Mouse (Mus musculus) kidney, embryonic 16.5 days (tissue): Measurements from ENCODE around the gene Neto2. TPM values are rescaled to one million over a fixed set of nuclear protein-coding genes. Genes with fewer than 3 reads are reported as not detected.
"Not testable (repeated sequence)": the region's sequence is repeated elsewhere in the genome, so short reads cannot be mapped to it uniquely, and the experiment has no call there.

Source experiments
- ATAC-seq: fragments of 200-750 bp; cut with Nextera tagmentation; 2 replicates; pipeline ENCODE4 v1.8.0; 2017; ENCODE audit warnings: moderate TSS enrichment; ENCODE audit not compliant: low FRiP score, low TSS enrichment
- H3K27ac ChIP-seq: fragments of 300-500 bp; sonication (generic); 2 replicates; pipeline ENCODE4 v1.5.1; 2014; ENCODE audit warnings: low read length
- H3K27me3 ChIP-seq: fragments of 300-500 bp; sonication (generic); 2 replicates; pipeline ENCODE4 v1.6.1; 2014; ENCODE audit warnings: low read length, control low read depth, mixed read lengths; ENCODE audit not compliant: insufficient read depth
- H3K36me3 ChIP-seq: fragments of 300-500 bp; sonication (generic); 2 replicates; pipeline ENCODE4 v1.6.1; 2014; ENCODE audit warnings: low read length, control low read depth, mixed read lengths; ENCODE audit not compliant: insufficient read depth
- H3K4me1 ChIP-seq: fragments of 300-500 bp; sonication (generic); 2 replicates; pipeline ENCODE4 v1.6.1; 2014; ENCODE audit warnings: low read length, control low read depth, mixed read lengths; ENCODE audit not compliant: insufficient read depth
- H3K4me2 ChIP-seq: fragments of 300-500 bp; sonication (generic); replicated peaks from 2 replicates; pipeline ENCODE4 v1.6.1; 2014; ENCODE audit warnings: low read depth, low read length
- H3K4me3 ChIP-seq: fragments of 300-500 bp; sonication (generic); 2 replicates; pipeline ENCODE4 v1.5.1; 2014; ENCODE audit warnings: mild to moderate bottlenecking, low read length
- H3K9ac ChIP-seq: fragments of 300-500 bp; sonication (generic); replicated peaks from 2 replicates; pipeline ENCODE4 v1.6.1; 2014; ENCODE audit warnings: low read length
- H3K9me3 ChIP-seq: fragments of 300-500 bp; sonication (generic); 2 replicates; pipeline ENCODE4 v1.6.1; 2016; ENCODE audit warnings: low read length, control low read depth
- WGBS: fragments of 180-500 bp; shearing (Covaris S2); extraction: QIAGEN DNeasy Blood & Tissue Kit; methylation state at CpG from one replicate; pipeline ENCODE4 v1.1.7; 2014; 5-methylcytosine and 5-hydroxymethylcytosine counted together
- polyA plus RNA-seq: library from polyadenylated mRNA; unstranded; fragments of >200 nt; fragmentation: Nextera tagmentation; extraction: Ambion mirVana; gene quantifications from 2 replicates; pipeline ENCODE4 v1.2.1, GENCODE M21; 2015

The Neto2 gene
- polyA plus RNA-seq, 1 experiment from 2014 or later = 15.7 TPM

DNA sequence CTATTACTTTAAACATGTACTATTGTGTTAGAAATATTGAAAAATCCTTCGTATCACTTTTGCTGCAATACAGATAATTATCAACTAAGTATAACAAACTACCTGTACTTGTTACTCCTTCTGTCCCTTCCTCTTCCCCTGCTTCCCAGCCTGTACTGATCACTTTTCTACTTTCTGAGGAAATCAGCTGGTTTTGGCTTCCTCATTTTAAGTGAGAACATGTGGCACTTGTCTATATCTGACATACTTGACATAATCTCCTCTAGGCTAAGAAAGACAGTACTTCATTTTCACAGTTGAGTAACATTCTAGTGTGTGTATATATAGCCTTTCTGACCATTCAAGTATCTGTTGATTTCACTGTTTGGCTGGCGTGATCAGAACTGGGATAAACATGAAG, 49.5 kb downstream of the Neto2 start:
- Histone ChIP-seq H3K4me1 (no peaks in the 10 kb centered on the region), H3K9ac (no peak overlapping the region), H3K27ac (no peak overlapping the region), H3K4me2 (no peak overlapping the region), H3K9me3 (no peaks in the 10 kb centered on the region), H3K27me3 (no peaks in the 10 kb centered on the region), H3K4me3 (no peak overlapping the region), H3K36me3 (no peaks in the 10 kb centered on the region)
- ATAC-seq = no peak
- WGBS = 84% methylated on average over 2 of the region's 2 CpGs

DNA sequence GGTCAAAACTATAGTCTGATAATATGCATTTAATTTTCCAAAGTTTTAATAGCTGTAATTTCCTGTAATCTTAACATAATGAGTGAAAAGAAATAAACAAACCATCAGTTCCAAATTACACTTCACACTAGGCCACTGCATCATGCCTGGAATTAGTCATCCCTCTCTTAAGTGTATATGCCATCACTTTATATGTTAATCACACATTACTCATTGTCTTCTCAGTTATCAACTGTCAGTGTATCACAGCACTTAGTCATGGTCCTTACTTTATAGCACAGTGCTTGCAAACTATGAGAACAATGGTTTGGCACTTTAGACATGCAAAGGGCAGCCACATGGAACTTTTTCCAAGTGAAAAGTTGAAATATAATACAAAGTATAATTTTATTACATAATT, 52.2 kb downstream of the Neto2 start:
- H3K4me1 ChIP-seq = no peaks in the 10 kb centered on the region
- H3K27me3 ChIP-seq = no peaks in the 10 kb centered on the region
- H3K9me3 ChIP-seq = no peaks in the 10 kb centered on the region
- no peak overlapping the region for H3K27ac ChIP-seq
- peaks cover 4% of the 10 kb centered on the region; the same call in 1 of the 2 replicates for H3K36me3 ChIP-seq
- no peak overlapping the region for H3K4me3 ChIP-seq
- H3K9ac ChIP-seq = no peak overlapping the region
- no peak for ATAC-seq
- no peak overlapping the region for H3K4me2 ChIP-seq

DNA sequence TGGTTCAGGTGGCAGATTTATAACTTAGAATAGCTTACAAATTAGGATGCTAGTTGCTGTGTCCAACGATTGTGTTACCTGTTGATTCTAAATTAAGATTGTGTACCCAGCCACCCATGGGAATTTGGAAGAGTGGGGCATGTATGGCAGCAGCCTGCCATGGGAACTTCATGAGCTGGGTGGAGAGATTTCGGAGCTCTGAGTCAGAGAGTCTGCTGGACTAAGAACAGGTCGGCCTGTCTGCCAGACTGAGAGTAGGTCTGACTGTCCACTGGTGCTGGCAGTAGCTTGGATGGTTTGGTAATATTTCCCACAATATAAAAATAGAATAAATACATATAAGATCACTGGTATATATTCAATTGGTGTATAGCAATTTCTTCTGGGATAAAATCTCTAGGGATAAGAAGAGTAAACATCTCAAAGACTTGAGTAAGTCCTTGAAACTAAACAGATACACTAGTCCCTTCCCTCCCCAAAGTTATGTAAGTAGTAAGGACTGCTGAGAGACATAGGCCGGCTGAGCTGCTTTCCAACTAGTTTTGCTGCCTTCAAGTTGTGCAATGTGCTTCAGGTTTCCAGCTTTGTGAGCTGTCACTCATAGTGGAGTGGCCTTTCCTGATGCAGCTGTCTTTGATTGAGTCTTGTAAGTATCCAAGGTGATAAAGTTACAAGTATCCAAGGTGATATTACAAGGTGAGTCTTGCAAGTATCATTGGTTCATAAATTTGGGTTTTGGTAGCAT, 55.6 kb downstream of the Neto2 start:
- Histone ChIP-seq H3K4me3 (no peak overlapping the region), H3K4me1 (no peaks in the 10 kb centered on the region), H3K9me3 (no peaks in the 10 kb centered on the region), H3K27ac (no peak overlapping the region), H3K27me3 (no peaks in the 10 kb centered on the region), H3K9ac (no peak overlapping the region), H3K4me2 (no peak overlapping the region), H3K36me3 (peaks cover 7% of the 10 kb centered on the region)
- ATAC-seq = no peak
- 91% methylated on average over 4 of the region's 4 CpGs for WGBS

DNA sequence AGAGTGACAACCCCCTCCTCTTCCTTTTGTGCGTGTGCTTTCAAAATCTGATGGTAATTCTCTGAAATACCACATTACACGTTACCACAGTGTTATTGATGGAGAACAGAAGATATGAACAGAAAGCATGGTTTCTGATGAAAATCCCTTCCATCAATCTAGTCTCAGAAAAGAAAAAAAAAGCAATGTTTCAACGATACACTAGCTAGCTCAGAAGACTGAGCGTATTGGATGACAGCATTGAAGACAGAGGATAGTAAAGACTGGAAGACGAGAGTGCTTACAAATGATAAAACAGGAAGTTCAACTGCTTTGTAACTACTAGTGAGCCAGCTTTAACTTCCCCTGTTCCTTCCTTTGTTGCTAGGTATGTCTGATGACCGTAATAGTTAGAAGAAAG, 76.3 kb downstream of the Neto2 start:
- Histone ChIP-seq H3K9ac (no peak overlapping the region), H3K27ac (no peak overlapping the region), H3K4me1 (no peaks in the 10 kb centered on the region), H3K4me3 (no peak overlapping the region), H3K9me3 (no peaks in the 10 kb centered on the region), H3K27me3 (no peaks in the 10 kb centered on the region), H3K36me3 (peaks cover 3% of the 10 kb centered on the region; the same call in 1 of the 2 replicates), H3K4me2 (no peak overlapping the region)
- 89% methylated on average over 6 of the region's 6 CpGs for WGBS
- ATAC-seq = no peak

DNA sequence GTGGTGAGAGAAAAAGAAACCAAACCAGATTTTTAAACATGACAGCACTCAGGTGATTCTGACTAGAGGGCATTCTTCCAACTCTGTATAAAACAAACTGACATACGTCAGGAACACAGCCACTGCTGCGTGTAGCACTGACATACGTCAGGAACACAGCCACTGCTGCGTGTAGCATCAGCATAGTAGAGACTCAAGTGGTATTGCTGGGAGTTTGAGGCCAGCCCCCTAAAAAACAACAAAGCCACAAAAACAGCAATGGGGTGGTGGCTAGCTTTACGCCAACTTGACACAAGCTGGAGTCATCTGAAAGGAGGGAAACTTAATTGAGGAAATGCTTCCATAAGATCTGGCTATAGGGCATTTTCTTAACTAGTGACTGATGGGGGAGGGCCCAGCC, 77.5 kb downstream of the Neto2 start:
- 88% methylated on average over 5 of the region's 5 CpGs for WGBS
- no peak overlapping the region for H3K27ac ChIP-seq
- ATAC-seq = no peak
- H3K4me1 ChIP-seq = no peaks in the 10 kb centered on the region
- no peaks in the 10 kb centered on the region for H3K9me3 ChIP-seq
- H3K4me2 ChIP-seq = no peak overlapping the region
- no peak overlapping the region for H3K9ac ChIP-seq
- H3K36me3 ChIP-seq = no peaks in the 10 kb centered on the region
- no peak overlapping the region for H3K4me3 ChIP-seq
- H3K27me3 ChIP-seq = no peaks in the 10 kb centered on the region

DNA sequence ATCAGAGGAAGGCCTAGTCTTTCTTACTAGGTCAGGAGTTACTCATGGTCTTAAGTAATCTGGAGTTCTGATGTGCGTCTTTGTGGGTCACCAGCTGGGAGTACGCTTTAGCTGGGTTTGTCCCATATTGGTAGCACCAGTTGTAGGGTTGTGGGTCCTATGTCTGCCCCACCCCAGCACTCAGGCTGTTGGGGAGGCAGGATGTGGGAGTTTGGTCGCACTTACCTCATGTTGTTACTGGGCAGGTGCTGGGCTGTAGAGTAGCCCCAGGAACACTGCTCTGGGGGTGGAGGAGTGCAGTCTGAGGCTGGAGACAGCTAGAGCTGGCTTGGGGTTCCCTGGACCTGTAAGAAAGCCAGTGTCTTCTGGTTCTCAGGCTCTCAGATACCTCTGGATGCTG, 81.9 kb downstream of the Neto2 start:
- 79% methylated on average over 3 of the region's 3 CpGs for WGBS

DNA sequence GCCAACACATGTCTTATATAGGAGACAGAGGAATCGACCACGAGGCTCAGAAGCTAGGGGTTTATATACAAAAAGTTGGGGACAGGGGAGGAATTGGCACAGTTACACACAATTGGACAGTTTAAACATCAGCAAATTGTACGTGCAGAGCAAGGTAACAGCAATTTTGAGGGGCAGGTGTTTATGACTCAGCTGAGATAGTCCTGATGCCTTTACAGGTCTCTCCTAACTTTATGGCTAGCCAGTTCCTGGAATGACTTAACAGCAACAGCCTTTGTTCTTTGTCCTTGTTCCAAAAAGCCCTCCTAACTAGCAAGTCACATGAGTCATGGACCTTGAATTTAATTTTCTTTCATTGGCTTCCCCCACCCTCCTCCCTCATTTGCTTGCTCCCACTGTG, 83.6 kb downstream of the Neto2 start:
- not testable (repeated sequence) for H3K4me3 ChIP-seq, H3K27ac ChIP-seq, H3K9me3 ChIP-seq, H3K4me2 ChIP-seq, ATAC-seq, H3K27me3 ChIP-seq, H3K4me1 ChIP-seq, H3K9ac ChIP-seq, H3K36me3 ChIP-seq
- 94% methylated on average over 3 of the region's 3 CpGs for WGBS

More for the DNA sequence above, 81.9 kb downstream of the Neto2 start:
- H3K36me3 ChIP-seq = no peaks in the 10 kb centered on the region
- H3K4me2 ChIP-seq = no peak overlapping the region
- ATAC-seq = no peak
- no peak overlapping the region for H3K27ac ChIP-seq
- H3K27me3 ChIP-seq = no peaks in the 10 kb centered on the region
- no peak overlapping the region for H3K9ac ChIP-seq
- peaks cover 7% of the 10 kb centered on the region; the same call in 1 of the 2 replicates for H3K9me3 ChIP-seq
- no peak overlapping the region for H3K4me3 ChIP-seq
- H3K4me1 ChIP-seq = no peaks in the 10 kb centered on the region

DNA sequence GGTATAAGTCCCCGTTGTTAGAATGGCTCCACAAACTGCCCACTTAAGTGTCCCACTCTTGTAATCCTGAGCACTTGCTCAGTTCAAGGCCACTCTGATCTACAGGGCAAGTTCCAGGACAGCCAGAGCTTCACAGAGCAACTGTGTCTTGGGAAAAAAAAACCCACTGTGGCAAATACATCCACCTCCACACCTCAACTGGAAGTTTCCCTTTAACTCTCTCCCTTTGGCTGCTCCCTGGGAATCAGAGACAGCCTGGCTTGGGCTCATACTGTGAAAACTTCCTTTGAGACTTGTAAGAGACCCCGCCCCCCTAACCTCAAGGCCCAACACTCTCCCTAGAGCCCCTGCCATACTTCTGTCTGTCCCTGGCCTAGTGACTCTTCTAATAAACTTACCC, 91.9 kb downstream of the Neto2 start:
- Histone ChIP-seq H3K4me3 (no peak overlapping the region), H3K9me3 (no peaks in the 10 kb centered on the region), H3K27me3 (no peaks in the 10 kb centered on the region), H3K4me2 (no peak overlapping the region), H3K27ac (no peak overlapping the region), H3K36me3 (no peaks in the 10 kb centered on the region), H3K9ac (no peak overlapping the region), H3K4me1 (no peaks in the 10 kb centered on the region)
- WGBS = 92% methylated on average over 2 of the region's 2 CpGs
- no peak for ATAC-seq

DNA sequence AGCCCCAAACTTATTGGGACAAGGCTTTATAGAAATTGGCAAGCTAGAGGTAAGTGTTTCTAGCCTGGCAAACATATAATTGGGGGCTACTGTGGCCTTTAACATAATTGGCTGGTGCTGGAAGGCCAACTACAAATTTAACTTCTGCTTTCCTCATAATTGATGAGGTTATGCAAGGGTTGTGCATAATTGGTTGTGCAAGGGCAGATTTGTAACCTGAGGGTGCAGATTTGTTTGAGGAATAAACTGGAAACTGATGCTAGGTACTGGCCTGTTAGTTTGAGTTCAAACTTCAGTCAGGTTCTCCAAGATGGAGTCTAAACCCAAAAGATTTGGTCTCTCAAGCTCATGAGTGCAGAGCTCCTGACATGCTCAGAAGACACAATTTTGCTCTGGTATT, 92.9 kb downstream of the Neto2 start:
- Histone ChIP-seq H3K27me3 (no peaks in the 10 kb centered on the region), H3K36me3 (no peaks in the 10 kb centered on the region), H3K9me3 (no peaks in the 10 kb centered on the region), H3K4me3 (no peak overlapping the region), H3K9ac (no peak overlapping the region), H3K4me1 (no peaks in the 10 kb centered on the region), H3K4me2 (no peak overlapping the region), H3K27ac (no peak overlapping the region)
- ATAC-seq = no peak

DNA sequence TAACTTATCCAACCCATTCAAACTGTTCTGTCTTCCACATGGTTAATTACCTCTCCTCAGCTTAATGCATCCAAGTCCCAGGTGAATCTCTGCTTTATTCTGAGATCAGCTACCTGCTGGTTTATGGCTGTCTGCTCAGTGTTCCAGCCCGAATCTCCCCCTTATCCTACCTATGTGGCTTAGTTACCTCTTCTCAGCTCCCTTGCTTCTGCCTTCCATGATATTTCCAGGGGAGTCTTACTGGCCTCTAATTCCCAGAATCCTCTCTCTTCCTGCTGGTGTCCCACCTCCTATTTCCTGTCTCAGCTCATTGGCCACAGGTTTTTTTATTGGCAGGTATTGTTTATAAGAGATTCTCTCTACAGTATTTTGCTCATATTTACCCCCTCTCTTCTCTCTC, 93.8 kb downstream of the Neto2 start:
- H3K27ac ChIP-seq = no peak overlapping the region
- no peaks in the 10 kb centered on the region for H3K36me3 ChIP-seq
- H3K9ac ChIP-seq = no peak overlapping the region
- H3K4me1 ChIP-seq = no peaks in the 10 kb centered on the region
- no peak overlapping the region for H3K4me2 ChIP-seq
- H3K4me3 ChIP-seq = no peak overlapping the region
- WGBS = 61% methylated on average over 1 of the region's 1 CpGs
- H3K27me3 ChIP-seq = no peaks in the 10 kb centered on the region
- H3K9me3 ChIP-seq = no peaks in the 10 kb centered on the region
- ATAC-seq = no peak
